Mouse (Mus musculus) layer of hippocampus, postnatal 36 days (tissue): ENCODE measurements around the gene Cyp2d11. TPM values are rescaled to one million over a fixed set of nuclear protein-coding genes. Genes with fewer than 3 reads are reported as not detected.
A peak's percentile ranks its signal among the peaks of the same experiment; 100 is the strongest.

Experiments
- DNase-seq, 2 experiments: peaks; one replicate each; pipeline ENCODE4 v3.0.0; 2022
- microRNA-seq, 2 experiments: library from miRNA; unstranded; fragments of <30 nt; microRNA quantifications; one replicate each; pipeline ENCODE4 v1.2.0; 2021
- total RNA-seq, 2 experiments: library from RNA; stranded (reverse); gene quantifications; 2 replicates each; pipeline ENCODE4 v1.2.3; 2021

The Cyp2d11 gene
- total RNA-seq, 2 experiments from 2014 or later, result not detected

- DNase-seq, result no peak
These were observed 43.5 kb downstream of the Cyp2d11 start for GRCm38 (mm10) chr15:82350349-82350748.

GRCm38 (mm10) chr15:82348999-82349341, 44.9 kb downstream of the Cyp2d11 start:
- no peak for DNase-seq

GRCm38 (mm10) chr15:82348258-82348998, 45.4 kb downstream of the Cyp2d11 start:
- DNase-seq, result no peak

- DNase-seq, result no peak
These were observed 46.0 kb downstream of the Cyp2d11 start for GRCm38 (mm10) chr15:82347852-82348251.

- no peak for DNase-seq
These were observed 46.5 kb downstream of the Cyp2d11 start for GRCm38 (mm10) chr15:82347303-82347676.

- no peak for DNase-seq
These were observed 47.1 kb downstream of the Cyp2d11 start for GRCm38 (mm10) chr15:82346580-82347302.

- DNase-seq, result peak; percentile 97
These were observed 47.9 kb downstream of the Cyp2d11 start for GRCm38 (mm10) chr15:82345820-82346470.

GRCm38 (mm10) chr15:82344971-82345370, 48.9 kb downstream of the Cyp2d11 start:
- no peak for DNase-seq

- no peak for DNase-seq
These were observed 50.2 kb downstream of the Cyp2d11 start for GRCm38 (mm10) chr15:82343368-82344287.

GRCm38 (mm10) chr15:82342543-82342935, 51.3 kb downstream of the Cyp2d11 start:
- no peak for DNase-seq

- DNase-seq, result no peak
These were observed 51.9 kb downstream of the Cyp2d11 start for GRCm38 (mm10) chr15:82341675-82342542.

- DNase-seq, result no peak
These were observed 52.8 kb downstream of the Cyp2d11 start for GRCm38 (mm10) chr15:82341036-82341501.

GRCm38 (mm10) chr15:82340414-82341035, 53.3 kb downstream of the Cyp2d11 start:
- DNase-seq, result no peak

GRCm38 (mm10) chr15:82339634-82340254, 54.1 kb downstream of the Cyp2d11 start:
- no peak for DNase-seq

Small RNA genes lying within 50 kb of the gene (microRNA-seq; reads per million reads assigned to microRNA genes)
- gene Gm25990 (0 reads per million in 2 experiments), gene Gm27331 (0 reads per million in 2 experiments), gene Mir7684 (0 reads per million in 2 experiments)

Other genes starting within 250 kb of the Cyp2d11 start
- 100 to 1,000 TPM; 156 to 167 TPM for gene Srebf2, start 246.8 kb downstream of the Cyp2d11 start, total RNA-seq
- under 1 TPM; 0.72 to 0.76 TPM for gene Shisa8, start 181.2 kb downstream of the Cyp2d11 start, total RNA-seq
- under 1 TPM; 0.30 to 0.62 TPM for gene Tnfrsf13c, start 169.7 kb downstream of the Cyp2d11 start, total RNA-seq
- 1 to 10 TPM; 2.7 to 4.0 TPM for gene Cenpm, start 149.3 kb downstream of the Cyp2d11 start, total RNA-seq
- gene 1500009C09Rik, start 141.6 kb downstream of the Cyp2d11 start, total RNA-seq, result 100 to 1,000 TPM in 1 of 2 experiments, 10 to 100 TPM in 1; 98.3 to 115 TPM
- 100 to 1,000 TPM; 608 to 622 TPM for gene Sept3, start 119.1 kb downstream of the Cyp2d11 start, total RNA-seq
- not detected for gene Wbp2nl, start 95.1 kb downstream of the Cyp2d11 start, total RNA-seq
- 10 to 100 TPM; 32.8 to 38.9 TPM for gene Naga, start 55.1 kb downstream of the Cyp2d11 start, total RNA-seq
- gene Pheta2, start 55.1 kb downstream of the Cyp2d11 start, total RNA-seq, result under 1 TPM; 0.27 to 0.40 TPM
- 100 to 1,000 TPM; 138 to 139 TPM for gene Smdt1, start 55.1 kb downstream of the Cyp2d11 start, total RNA-seq
- 100 to 1,000 TPM; 203 to 209 TPM for gene Ndufa6, start 39.7 kb downstream of the Cyp2d11 start, total RNA-seq
- 10 to 100 TPM; 40.9 to 47.4 TPM for gene Cyp2d22, start 13.8 kb downstream of the Cyp2d11 start, total RNA-seq
- gene Cyp2d10, start 13.2 kb upstream of the Cyp2d11 start, total RNA-seq, result not detected
- gene Cyp2d9, start 39.4 kb upstream of the Cyp2d11 start, total RNA-seq, result not detected
- gene Cyp2d12, start 161.1 kb upstream of the Cyp2d11 start, total RNA-seq, result not detected
- not detected for gene Cyp2d34, start 226.9 kb upstream of the Cyp2d11 start, total RNA-seq